Mouse (Mus musculus) forebrain, embryonic 13.5 days (tissue): ENCODE data around the gene Me3. TPM values are rescaled to one million over a fixed set of nuclear protein-coding genes. Genes with fewer than 3 reads are reported as not detected.

Experiments
- ATAC-seq: fragments of 200-750 bp; cut with Nextera tagmentation; 2 replicates; pipeline ENCODE4 v1.8.0; 2017
- H3K27ac ChIP-seq: fragments of 300-500 bp; sonication (generic); 2 replicates; pipeline ENCODE4 v1.5.1; 2015; ENCODE audit warnings: inconsistent platforms, mild to moderate bottlenecking, moderate library complexity
- H3K27me3 ChIP-seq: fragments of 300-500 bp; sonication (generic); 2 replicates; pipeline ENCODE4 v1.6.1; 2015; ENCODE audit warnings: mild to moderate bottlenecking, inconsistent platforms
- H3K36me3 ChIP-seq: fragments of 300-500 bp; sonication (generic); 2 replicates; pipeline ENCODE4 v1.6.1; 2015; ENCODE audit warnings: mild to moderate bottlenecking, inconsistent platforms; ENCODE audit not compliant: poor library complexity, severe bottlenecking
- H3K4me1 ChIP-seq: fragments of 300-500 bp; sonication (generic); 2 replicates; pipeline ENCODE4 v1.6.1; 2015; ENCODE audit warnings: inconsistent platforms
- H3K4me2 ChIP-seq: fragments of 300-500 bp; sonication (generic); 2 replicates; pipeline ENCODE4 v1.6.1; 2015; ENCODE audit warnings: inconsistent platforms, mild to moderate bottlenecking, moderate library complexity
- H3K4me3 ChIP-seq: fragments of 300-500 bp; sonication (generic); 2 replicates; pipeline ENCODE4 v1.5.1; 2015; ENCODE audit warnings: mild to moderate bottlenecking, inconsistent platforms
- H3K9ac ChIP-seq: fragments of 300-500 bp; sonication (generic); 2 replicates; pipeline ENCODE4 v1.6.1; 2015; ENCODE audit warnings: mild to moderate bottlenecking, inconsistent platforms
- H3K9me3 ChIP-seq: fragments of 300-500 bp; sonication (generic); replicated peaks from 2 replicates; pipeline ENCODE4 v1.6.1; 2016; ENCODE audit warnings: inconsistent platforms
- WGBS: fragments of 180-500 bp; shearing (Covaris S2); methylation state at CpG from one replicate; pipeline ENCODE4 v1.1.7; 2015; 5-methylcytosine and 5-hydroxymethylcytosine counted together
- polyA plus RNA-seq: library from polyadenylated mRNA; unstranded; fragments of >200 nt; fragmentation: Nextera tagmentation; extraction: Ambion mirVana; gene quantifications from 2 replicates; pipeline ENCODE4 v1.2.1, GENCODE M21; 2015

The Me3 gene
- polyA plus RNA-seq, 1 experiment from 2014 or later, result 1.6 TPM

DNA sequence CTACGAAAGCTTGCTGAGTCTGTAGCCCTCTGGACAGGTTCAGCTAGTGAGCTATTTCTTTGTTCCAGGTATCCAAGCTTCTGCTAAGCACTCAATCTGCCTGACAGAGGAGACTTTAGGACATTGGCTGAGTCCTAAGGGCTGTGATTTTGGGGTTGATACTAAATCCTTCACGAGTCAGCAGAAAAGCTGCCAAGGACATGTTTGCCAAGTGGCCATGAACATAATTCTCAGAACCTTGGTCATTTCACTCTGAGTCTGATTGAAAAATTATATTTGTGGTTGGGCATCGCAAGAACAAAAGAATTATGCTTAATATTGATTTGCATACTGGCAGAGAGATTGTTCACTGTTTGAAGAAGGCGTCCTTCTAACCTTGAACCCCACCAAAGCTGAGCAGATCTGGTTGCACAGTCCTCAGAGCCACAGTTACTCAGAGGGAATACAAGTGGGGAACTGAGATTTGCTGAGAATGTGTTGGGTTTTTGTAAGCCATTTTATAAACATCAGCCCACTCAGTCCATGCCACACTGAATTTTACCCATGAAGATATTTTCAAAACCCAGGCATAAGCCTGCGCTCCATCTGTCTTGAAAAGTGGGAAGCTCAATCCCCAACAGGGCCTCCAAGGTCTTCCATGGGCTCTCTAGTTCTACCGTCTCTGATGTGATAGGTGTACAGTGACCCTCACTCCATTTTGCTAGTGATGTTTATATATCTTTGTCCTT lies 39.1 kb downstream of the Me3 start:
- ATAC-seq, result no peak
- Histone ChIP-seq H3K27ac (no peak overlapping the region), H3K27me3 (no peaks in the 10 kb centered on the region), H3K9me3 (no peaks in the 10 kb centered on the region), H3K36me3 (no peaks in the 10 kb centered on the region), H3K4me2 (no peak overlapping the region), H3K4me3 (no peak overlapping the region), H3K9ac (no peak overlapping the region), H3K4me1 (no peaks in the 10 kb centered on the region)
- 93% methylated on average over 6 of the region's 6 CpGs for WGBS

DNA sequence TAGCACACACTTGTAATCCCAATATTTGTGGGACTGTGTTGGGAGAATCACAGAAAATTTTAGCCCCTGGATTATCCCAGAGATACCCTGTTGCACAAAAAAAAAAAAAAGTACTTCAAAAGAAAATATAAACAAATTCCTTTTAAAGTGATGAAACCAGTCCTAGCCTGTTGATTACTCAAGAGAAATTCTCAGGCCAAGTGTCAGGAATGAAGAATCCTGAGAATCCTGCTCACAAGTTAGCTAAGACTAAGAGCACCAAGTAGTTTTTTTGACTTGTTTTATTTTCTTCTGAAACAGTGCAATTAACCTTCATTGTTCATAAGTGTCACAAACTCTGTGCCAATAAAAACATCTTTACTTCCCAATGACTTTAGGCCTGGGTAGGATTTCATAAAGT lies 44.0 kb downstream of the Me3 start:
- no peaks in the 10 kb centered on the region for H3K27me3 ChIP-seq
- peaks cover 11% of the 10 kb centered on the region; the same call in 1 of the 2 replicates for H3K4me1 ChIP-seq
- H3K27ac ChIP-seq, result no peak overlapping the region
- ATAC-seq, result no peak
- H3K4me2 ChIP-seq, result no peak overlapping the region
- no peak overlapping the region for H3K4me3 ChIP-seq
- H3K9ac ChIP-seq, result no peak overlapping the region
- no peaks in the 10 kb centered on the region for H3K9me3 ChIP-seq
- H3K36me3 ChIP-seq, result no peaks in the 10 kb centered on the region

DNA sequence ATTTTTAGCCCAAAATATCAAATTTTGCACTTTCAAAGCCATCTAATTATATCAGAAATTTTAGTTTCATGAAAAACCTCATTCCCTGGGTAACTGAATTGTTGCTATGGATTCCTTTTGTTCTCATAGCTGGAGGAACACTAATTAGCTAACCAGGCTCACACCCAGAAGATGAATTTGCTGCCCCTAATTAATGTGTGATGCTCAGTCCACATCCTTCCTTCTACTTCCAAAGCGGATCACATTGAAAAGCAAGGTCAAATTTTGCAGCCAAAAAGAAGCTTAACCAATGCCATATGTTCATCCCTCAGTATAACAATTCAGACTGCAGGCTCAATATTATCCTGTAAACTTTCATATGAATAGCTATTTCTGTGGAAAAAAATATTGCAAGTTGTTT lies 45.7 kb downstream of the Me3 start:
- H3K27ac ChIP-seq, result no peak overlapping the region
- H3K9ac ChIP-seq, result no peak overlapping the region
- WGBS, result 25% methylated on average over 1 of the region's 1 CpGs
- H3K4me2 ChIP-seq, result no peak overlapping the region
- H3K27me3 ChIP-seq, result no peaks in the 10 kb centered on the region
- peak; percentile 57; the same call in 1 of the 2 replicates for ATAC-seq
- no peaks in the 10 kb centered on the region for H3K36me3 ChIP-seq
- H3K4me1 ChIP-seq, result peaks cover 11% of the 10 kb centered on the region; the same call in 1 of the 2 replicates
- H3K9me3 ChIP-seq, result no peaks in the 10 kb centered on the region
- no peak overlapping the region for H3K4me3 ChIP-seq

DNA sequence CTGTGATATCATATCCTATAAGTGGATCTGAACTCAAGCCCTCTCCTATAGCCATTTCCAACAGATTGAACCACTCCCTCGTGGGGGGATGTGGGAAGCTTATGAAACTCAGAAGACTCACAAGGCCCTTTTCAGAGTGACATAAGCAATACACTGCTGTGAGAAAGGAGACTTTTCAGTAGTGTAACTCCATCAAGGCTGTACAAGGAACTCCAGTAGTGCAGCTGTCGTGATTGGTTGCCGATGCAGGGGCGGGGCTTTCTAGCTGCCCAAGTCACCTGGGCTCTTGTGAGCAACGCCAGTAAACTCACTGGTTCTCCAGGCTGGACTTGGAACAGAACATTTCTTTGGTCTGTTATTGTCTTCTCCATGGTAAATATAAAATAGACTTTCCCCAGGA lies 46.5 kb downstream of the Me3 start:
- Histone ChIP-seq H3K4me1 (peaks cover 11% of the 10 kb centered on the region; the same call in 1 of the 2 replicates), H3K27me3 (no peaks in the 10 kb centered on the region), H3K4me2 (no peak overlapping the region), H3K27ac (no peak overlapping the region; the same call in 1 of the 2 replicates), H3K36me3 (no peaks in the 10 kb centered on the region), H3K4me3 (no peak overlapping the region), H3K9me3 (no peaks in the 10 kb centered on the region), H3K9ac (no peak overlapping the region)
- WGBS, result 91% methylated on average over 5 of the region's 5 CpGs
- 0 out of 2 replicates have a peak, but pooled peaks have one; percentile 14 for ATAC-seq

DNA sequence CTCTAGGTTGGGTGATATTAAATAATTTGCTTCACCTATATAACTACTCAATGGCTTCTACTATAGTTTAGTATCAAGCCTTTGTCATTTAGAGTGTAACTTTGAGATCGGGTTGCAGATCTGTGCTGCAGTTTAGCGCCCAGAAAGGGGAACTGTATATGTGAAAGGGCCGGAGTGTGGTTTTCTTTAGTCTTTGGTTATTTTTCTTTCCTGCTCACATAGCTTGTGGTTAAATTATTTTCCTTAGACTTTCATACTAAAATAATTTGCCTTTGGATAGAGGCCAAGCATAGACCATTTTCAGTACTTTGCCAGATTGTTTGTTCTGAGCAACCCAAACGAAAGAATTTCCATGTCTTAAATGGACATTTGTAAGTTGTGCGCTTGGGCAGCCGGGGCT lies 46.9 kb downstream of the Me3 start:
- no peaks in the 10 kb centered on the region for H3K27me3 ChIP-seq
- no peak overlapping the region for H3K4me3 ChIP-seq
- no peak overlapping the region; the same call in 1 of the 2 replicates for H3K27ac ChIP-seq
- H3K9ac ChIP-seq, result no peak overlapping the region
- WGBS, result 80% methylated on average over 6 of the region's 6 CpGs
- H3K4me1 ChIP-seq, result peaks cover 11% of the 10 kb centered on the region; the same call in 1 of the 2 replicates
- ATAC-seq, result no peak
- H3K9me3 ChIP-seq, result no peaks in the 10 kb centered on the region
- no peaks in the 10 kb centered on the region for H3K36me3 ChIP-seq
- H3K4me2 ChIP-seq, result no peak overlapping the region

DNA sequence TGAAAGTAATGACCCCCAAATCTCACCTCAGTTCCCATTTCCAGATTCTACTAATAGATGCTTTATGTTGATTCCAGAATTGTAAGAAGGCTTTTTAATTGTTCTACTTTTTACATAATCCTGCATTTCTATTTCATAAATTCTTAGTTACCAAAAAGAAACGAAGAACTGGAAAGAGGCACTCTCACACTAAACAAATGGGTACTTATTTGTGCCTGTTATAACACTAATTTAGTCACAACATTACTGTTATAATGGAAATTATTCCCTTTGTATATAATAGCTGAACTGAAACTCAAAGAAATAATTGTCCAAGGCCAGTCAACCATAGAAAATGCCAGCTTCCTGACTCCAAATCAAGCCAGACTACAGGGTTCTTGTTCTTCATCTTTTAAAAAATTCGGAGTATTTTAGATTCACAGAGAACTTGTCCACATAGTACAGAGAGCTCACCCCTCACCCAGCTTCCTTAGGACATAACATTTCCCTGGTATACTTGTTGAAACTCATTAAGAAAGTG lies 47.5 kb downstream of the Me3 start:
- ATAC-seq, result no peak
- Histone ChIP-seq H3K9ac (no peak overlapping the region), H3K27me3 (no peaks in the 10 kb centered on the region), H3K36me3 (no peaks in the 10 kb centered on the region), H3K4me3 (no peak overlapping the region), H3K27ac (no peak overlapping the region), H3K4me1 (peaks cover 11% of the 10 kb centered on the region; the same call in 1 of the 2 replicates), H3K4me2 (no peak overlapping the region), H3K9me3 (no peaks in the 10 kb centered on the region)
- WGBS, result 15% methylated on average over 2 of the region's 2 CpGs

DNA sequence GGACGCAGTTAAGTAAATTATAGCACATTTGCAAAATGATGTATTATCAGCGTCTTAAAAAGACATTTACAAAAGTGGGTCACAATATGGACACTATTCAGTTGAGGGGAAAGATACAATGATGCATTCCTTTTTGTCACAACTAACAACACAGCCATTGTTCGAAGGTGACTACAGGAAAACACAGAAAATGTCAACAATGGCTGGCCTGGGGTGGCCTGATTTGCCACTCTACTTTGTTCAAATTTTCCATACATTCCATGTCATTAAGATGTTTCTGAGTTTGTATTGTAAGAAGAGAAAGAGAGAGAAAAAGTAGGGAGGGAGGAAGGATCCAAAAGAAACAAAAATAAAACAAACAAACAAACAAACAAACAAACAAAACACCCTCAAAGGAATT lies 48.7 kb downstream of the Me3 start:
- ATAC-seq, result no peak
- 66% methylated on average over 3 of the region's 3 CpGs for WGBS
- H3K9me3 ChIP-seq, result no peaks in the 10 kb centered on the region

DNA sequence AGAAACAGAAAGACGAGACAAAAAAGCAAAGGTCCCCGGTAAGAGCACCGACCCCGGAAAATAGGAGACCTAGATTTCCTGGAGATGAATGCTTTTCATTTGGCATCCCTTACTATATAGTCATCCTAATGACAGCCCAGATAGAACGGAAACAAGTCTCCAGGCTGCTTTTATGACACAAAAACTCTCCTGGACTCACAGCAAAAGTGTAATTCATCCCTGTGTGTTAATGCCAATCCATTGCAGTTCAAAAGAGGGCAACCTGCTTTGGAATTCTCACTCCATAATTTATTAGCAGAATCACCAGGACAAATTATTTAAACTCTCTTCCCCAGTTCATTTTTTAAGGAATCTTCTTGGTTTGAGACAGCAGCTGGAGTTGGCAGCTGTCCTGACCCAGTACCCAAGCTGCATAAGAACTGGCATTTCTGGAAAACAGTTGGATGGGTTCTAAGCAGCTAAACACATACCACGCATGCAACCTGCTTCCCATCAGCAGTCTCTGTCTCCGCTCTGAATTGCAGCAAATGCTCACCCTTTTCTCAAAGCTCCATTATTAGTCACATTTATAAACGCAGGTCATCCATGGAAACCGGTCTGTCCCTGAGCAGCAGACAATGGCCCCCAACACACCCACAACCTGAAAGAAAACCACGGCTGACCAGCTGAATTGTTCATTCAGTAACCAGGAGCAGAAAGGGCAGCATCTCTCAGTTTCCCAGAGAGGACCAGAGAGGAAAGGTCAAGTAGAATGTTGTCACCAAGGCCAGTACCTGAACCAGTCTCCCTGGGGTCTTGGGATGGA lies 49.7 kb downstream of the Me3 start:
- H3K27ac ChIP-seq, result no peak overlapping the region
- H3K9me3 ChIP-seq, result no peaks in the 10 kb centered on the region
- no peak overlapping the region for H3K4me3 ChIP-seq
- no peak overlapping the region for H3K4me2 ChIP-seq
- no peak for ATAC-seq
- H3K4me1 ChIP-seq, result peaks cover 11% of the 10 kb centered on the region; the same call in 1 of the 2 replicates
- no peak overlapping the region for H3K9ac ChIP-seq
- H3K36me3 ChIP-seq, result no peaks in the 10 kb centered on the region
- WGBS, result 69% methylated on average over 10 of the region's 10 CpGs
- H3K27me3 ChIP-seq, result no peaks in the 10 kb centered on the region

More for the DNA sequence above, 48.7 kb downstream of the Me3 start:
- Histone ChIP-seq H3K9ac (no peak overlapping the region), H3K4me3 (no peak overlapping the region), H3K4me1 (peaks cover 11% of the 10 kb centered on the region; the same call in 1 of the 2 replicates), H3K27me3 (no peaks in the 10 kb centered on the region), H3K4me2 (no peak overlapping the region), H3K27ac (no peak overlapping the region), H3K36me3 (no peaks in the 10 kb centered on the region)

DNA sequence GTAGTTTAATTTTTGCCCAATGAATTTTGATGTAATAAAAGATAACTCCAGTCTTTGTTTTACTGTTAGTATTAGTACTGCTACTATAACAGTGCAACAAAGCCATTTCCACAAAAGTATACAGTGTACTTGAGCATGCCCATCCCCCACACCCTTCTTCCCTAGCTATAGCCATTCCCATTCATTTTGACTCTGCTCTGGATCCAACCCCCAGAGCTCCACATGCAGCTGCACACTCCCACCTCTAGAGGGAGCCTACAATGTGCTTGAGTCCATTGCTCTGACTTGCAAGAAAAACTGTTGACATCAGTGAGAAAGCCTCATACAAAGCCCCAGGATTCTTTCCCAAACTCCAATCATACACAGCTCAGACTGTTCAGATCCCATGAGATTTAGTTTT lies 66.0 kb downstream of the Me3 start:
- no peak overlapping the region for H3K9ac ChIP-seq
- peaks cover 8% of the 10 kb centered on the region for H3K4me1 ChIP-seq
- H3K27ac ChIP-seq, result no peak overlapping the region
- H3K9me3 ChIP-seq, result no peaks in the 10 kb centered on the region
- no peaks in the 10 kb centered on the region for H3K36me3 ChIP-seq
- H3K27me3 ChIP-seq, result no peaks in the 10 kb centered on the region
- peak; percentile 51; the same call in 1 of the 2 replicates for ATAC-seq
- no peak overlapping the region for H3K4me3 ChIP-seq
- H3K4me2 ChIP-seq, result no peak overlapping the region

DNA sequence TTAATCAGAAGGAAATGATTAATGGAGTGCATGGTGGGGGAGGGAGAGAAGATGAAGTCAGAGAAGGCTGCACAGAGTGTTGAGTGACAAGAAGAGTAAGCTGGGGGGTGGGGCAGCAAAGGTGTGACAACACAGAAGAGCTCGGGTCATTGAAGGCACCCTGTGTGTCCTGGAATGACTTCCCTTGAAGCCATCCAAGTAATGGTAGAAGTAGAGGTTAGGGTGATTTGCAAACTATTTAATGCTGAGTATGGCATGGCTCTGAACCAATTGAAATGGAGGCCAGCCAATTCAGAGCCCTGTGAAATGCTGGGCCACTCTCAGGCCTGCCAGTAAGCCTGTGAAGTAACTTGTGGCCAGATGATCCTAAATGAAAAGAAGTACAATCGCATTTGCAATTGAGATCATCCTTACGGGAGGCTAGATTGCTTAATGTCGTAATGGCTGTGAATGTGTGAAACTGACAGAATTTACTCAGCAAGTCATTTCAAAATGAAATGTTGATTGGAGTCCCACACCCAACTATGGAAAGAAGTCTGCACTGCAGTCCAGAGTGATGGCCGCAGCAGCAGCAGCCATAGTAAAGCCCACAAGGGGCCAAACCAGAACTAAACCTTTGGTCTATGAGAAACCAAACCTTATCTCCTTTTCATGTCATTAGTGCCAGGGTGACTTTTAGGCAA lies 67.6 kb downstream of the Me3 start:
- no peaks in the 10 kb centered on the region for H3K36me3 ChIP-seq
- H3K4me3 ChIP-seq, result no peak overlapping the region
- peak; percentile 81; the same call in 1 of the 2 replicates for ATAC-seq
- no peak overlapping the region for H3K27ac ChIP-seq
- no peak overlapping the region for H3K4me2 ChIP-seq
- H3K9me3 ChIP-seq, result no peaks in the 10 kb centered on the region
- no peak overlapping the region for H3K9ac ChIP-seq
- WGBS, result 71% methylated on average over 5 of the region's 5 CpGs
- no peaks in the 10 kb centered on the region for H3K27me3 ChIP-seq
- H3K4me1 ChIP-seq, result peaks cover 8% of the 10 kb centered on the region

DNA sequence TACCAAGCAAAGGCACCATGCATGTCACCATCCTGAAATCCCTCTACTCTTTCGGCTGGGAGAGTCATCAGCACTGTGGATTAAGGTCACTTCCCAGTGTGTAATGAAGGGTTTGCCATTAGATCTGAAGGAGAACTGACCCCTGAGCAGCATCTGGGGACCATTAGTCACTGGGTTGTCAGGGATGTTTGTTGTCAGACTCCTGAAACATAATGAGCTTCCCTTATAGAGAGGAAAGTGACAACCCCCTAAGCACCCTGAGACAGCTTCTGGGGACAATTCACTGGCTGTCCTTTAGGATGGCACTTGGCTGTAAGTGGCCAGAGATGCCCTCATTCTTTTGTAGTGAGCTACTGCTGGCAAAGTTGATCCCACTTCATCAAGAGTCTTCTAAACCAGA lies 68.3 kb downstream of the Me3 start:
- no peak overlapping the region for H3K27ac ChIP-seq
- 59% methylated on average over 1 of the region's 1 CpGs for WGBS
- no peak for ATAC-seq

DNA sequence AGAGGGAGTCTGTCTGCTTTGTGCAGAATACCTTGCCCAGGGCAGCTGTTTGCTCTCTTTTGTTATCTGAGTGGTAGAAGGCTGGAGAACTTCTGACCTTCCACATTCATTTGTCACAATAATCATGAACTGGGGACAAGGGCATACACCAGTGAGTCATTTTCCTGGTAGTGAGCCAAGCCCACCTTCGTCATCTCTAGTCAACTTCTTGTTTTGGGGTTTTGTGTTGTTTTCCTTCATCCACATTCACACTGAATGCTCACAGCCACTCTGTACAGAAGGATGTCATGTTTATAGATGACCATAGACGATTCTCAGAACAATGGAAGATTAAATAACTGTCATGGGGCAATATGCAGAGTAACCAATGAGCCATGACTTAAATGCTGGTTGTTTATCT lies 78.6 kb downstream of the Me3 start:
- H3K27me3 ChIP-seq, result no peaks in the 10 kb centered on the region
- WGBS, result 79% methylated on average over 2 of the region's 2 CpGs
- H3K9ac ChIP-seq, result no peak overlapping the region
- H3K36me3 ChIP-seq, result no peaks in the 10 kb centered on the region
- no peak for ATAC-seq
- H3K9me3 ChIP-seq, result no peaks in the 10 kb centered on the region
- H3K4me2 ChIP-seq, result no peak overlapping the region
- no peaks in the 10 kb centered on the region for H3K4me1 ChIP-seq
- H3K4me3 ChIP-seq, result no peak overlapping the region
- H3K27ac ChIP-seq, result no peak overlapping the region

More for the DNA sequence above, 68.3 kb downstream of the Me3 start:
- H3K4me3 ChIP-seq, result no peak overlapping the region
- H3K27me3 ChIP-seq, result no peaks in the 10 kb centered on the region
- H3K9me3 ChIP-seq, result no peaks in the 10 kb centered on the region
- H3K36me3 ChIP-seq, result no peaks in the 10 kb centered on the region
- H3K9ac ChIP-seq, result no peak overlapping the region
- H3K4me1 ChIP-seq, result peaks cover 8% of the 10 kb centered on the region
- H3K4me2 ChIP-seq, result no peak overlapping the region
